Mouse (Mus musculus): Measurements from ENCODE around the gene Fgd1. TPM values are rescaled to one million over a fixed set of nuclear protein-coding genes. Genes with fewer than 3 reads are reported as not detected.

Fgd1 gene
- 6.8 and 7.1 TPM in 2 replicates for polyA plus RNA-seq (2015; fragmentation: Nextera tagmentation; extraction: Ambion mirVana)

DNA sequence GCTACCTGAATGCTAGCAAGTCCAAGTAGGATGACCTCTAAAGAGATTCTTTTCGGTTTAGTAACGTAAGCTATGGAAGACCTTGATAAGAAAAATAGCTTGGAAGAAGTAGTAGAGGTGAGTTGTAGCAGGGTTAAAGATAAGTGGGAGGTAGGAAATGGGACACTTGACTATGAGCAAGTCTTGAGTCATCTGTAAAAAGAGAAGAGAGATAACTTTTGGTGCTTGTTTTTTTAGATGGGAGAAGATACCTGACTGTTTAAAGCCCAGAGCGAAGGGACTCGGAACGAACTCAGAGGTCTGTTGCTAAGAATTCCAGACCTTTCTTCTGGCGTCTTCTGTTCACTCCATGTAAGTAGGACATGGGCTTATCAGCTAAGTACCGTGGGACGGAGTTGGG, at the start of gene Fgd1:
Fgd1 (plus strand) TSS at position 301 of the 400 bp plus-strand sequence.
- Histone ChIP-seq H3K4me3 (replicated peaks) (peak within 1 kb of the TSS; percentile 61), H3K36me3 (no peaks in the 10 kb centered on the region), H3K4me1 (replicated peaks) (0 out of 2 replicates have a peak, but pooled peaks cover 2% of the 10 kb centered on the region), H3K27me3 (replicated peaks) (no peaks in the 10 kb centered on the region), H3K9ac (peak within 1 kb of the TSS; percentile 66), H3K4me2 (replicated peaks) (peak within 1 kb of the TSS; percentile 63), H3K27ac (peak within 1 kb of the TSS; percentile 87), H3K9me3 (no peaks in the 10 kb centered on the region)
- no peak for ATAC-seq
- 91% methylated on average over 8 of the region's 8 CpGs for WGBS

DNA sequence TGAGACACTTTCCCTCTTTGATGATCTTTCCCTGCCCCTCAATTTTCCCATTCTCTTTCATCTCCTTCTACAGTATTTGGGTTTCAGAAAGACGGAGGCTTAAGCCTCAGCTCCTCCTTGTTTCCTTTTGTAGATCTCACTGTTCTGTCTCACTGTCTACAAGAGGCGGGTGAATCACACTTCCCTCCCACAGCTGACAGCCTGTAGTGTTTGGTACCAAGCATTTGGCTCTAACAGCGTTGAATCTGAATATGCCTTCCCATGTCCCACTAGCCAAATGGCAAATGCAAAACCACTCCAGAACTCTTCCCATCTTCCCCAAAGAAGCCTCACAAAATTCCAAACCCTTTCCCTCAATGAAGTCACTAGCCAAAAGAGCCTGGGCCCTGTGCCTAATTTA, 49.2 kb upstream of the Fgd1 start:
- H3K27ac ChIP-seq: no peak overlapping the region
- no peaks in the 10 kb centered on the region for H3K4me1 ChIP-seq (replicated peaks)
- H3K36me3 ChIP-seq: no peaks in the 10 kb centered on the region
- no peaks in the 10 kb centered on the region for H3K27me3 ChIP-seq (replicated peaks)
- no peak overlapping the region for H3K4me3 ChIP-seq (replicated peaks)
- no peak overlapping the region for H3K4me2 ChIP-seq (replicated peaks)
- H3K9me3 ChIP-seq: no peaks in the 10 kb centered on the region
- WGBS: 84% methylated on average over 3 of the region's 3 CpGs
- ATAC-seq: no peak
- no peak overlapping the region for H3K9ac ChIP-seq

DNA sequence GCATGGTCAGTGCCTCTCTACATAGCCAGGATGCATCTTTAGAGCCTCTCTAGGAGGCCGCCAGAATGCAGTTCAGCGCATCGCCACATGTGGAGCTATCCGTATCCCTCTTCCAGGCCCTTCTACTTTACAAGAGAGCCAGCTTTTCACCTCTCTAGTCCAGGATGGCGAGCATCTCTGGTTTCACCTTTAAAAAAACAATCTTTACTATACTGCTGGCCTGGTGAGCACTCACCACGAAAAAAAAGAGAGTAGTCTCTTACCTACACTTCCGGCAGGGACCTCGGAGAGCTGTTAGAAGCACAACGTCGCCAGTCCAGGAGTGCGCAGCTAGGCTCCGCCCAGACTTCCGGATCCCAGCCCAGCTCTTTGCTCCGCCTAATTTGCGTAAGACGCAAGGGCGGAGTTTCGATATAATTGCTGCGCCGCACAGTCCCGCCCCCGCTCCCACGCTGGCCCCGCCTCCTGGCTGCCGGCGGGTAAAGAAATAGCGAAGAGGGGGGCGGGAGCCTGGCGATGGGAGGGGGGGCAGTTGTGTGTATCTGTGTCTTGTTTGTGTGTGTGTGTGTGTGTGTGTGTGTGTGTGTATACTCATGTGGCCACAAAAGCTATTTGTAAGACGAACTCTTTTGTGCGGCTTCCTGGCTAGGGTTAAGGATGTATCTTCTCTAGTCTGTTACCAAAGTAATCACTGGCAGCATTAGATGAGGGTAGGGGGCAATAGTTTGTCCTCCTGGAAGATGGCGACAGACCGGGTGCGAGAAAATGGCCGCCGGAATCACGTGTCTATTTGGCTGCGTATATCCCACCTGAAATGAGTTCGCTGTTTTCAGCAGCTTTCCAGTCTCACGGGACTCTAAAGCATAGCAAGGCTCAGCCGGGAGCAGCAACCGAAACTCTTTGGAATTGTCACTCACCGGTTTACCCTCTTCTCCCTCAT, 28.7 kb upstream of the Fgd1 start, which contains the start of gene Gnl3l:
Gnl3l (minus strand) TSS at position 385 of the 940 bp plus-strand sequence.
- Histone ChIP-seq H3K9ac (peak within 1 kb of the TSS; percentile 31; the same call in 1 of the 2 replicates), H3K4me1 (replicated peaks) (no peaks in the 10 kb centered on the region), H3K9me3 (no peaks in the 10 kb centered on the region), H3K27ac (peak within 1 kb of the TSS; percentile 40), H3K4me3 (replicated peaks) (peak within 1 kb of the TSS; percentile 35), H3K36me3 (no peaks in the 10 kb centered on the region), H3K27me3 (replicated peaks) (no peaks in the 10 kb centered on the region), H3K4me2 (replicated peaks) (peak within 1 kb of the TSS; percentile 53)
- 17% methylated on average over 42 of the region's 43 CpGs for WGBS
- ATAC-seq: peak; percentile 98

DNA sequence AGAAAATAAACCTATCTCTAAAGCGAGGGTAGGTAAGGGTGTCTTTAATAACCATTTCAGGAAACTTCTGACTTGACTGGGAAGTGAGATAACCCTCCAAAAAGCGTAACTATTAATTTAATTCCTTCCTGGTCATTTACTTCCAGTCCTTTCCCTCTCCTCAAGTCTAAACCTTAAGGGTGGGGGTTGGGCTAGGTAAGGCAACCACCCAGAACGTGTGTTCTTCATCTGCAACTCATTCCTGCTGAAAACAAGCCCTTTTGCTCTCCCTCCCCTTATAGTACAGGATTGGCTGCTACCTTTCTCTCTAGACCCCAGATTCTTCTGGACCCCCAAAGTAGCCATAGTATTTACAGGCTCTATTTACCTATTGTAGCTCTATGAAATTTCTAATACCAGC, 28.1 kb upstream of the Fgd1 start:
- Histone ChIP-seq H3K4me2 (replicated peaks) (peak overlapping the region; percentile 52), H3K4me1 (replicated peaks) (no peaks in the 10 kb centered on the region), H3K4me3 (replicated peaks) (peak overlapping the region; percentile 35), H3K27ac (peak overlapping the region; percentile 40; the same call in 1 of the 2 replicates), H3K27me3 (replicated peaks) (no peaks in the 10 kb centered on the region), H3K9me3 (no peaks in the 10 kb centered on the region), H3K36me3 (no peaks in the 10 kb centered on the region), H3K9ac (peak overlapping the region; percentile 13; the same call in 1 of the 2 replicates)
- ATAC-seq: no peak
- 17% methylated on average over 3 of the region's 3 CpGs for WGBS

DNA sequence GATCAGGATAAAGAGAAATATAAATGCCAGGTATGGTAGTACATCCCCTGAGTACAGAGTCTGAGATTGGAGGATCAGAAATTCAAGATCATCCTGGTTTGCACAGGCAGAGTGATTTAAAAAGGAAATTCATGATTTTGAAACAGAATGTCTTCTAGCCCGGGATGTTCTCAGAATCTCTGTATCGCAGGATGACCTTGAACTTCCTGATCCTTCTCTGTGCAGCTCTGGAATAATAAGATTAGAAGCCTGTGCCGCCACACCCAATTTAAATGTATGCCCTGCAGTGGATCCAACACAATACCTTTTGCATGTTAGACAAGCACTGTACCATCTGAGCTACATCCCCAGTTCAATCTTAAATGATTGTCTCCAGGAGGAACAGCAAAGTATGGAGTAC, 27.2 kb upstream of the Fgd1 start:
- WGBS: 82% methylated on average over 3 of the region's 3 CpGs
- ATAC-seq: no peak
- Histone ChIP-seq H3K4me3 (replicated peaks) (no peak overlapping the region), H3K4me2 (replicated peaks) (no peak overlapping the region), H3K27ac (no peak overlapping the region), H3K27me3 (replicated peaks) (no peaks in the 10 kb centered on the region), H3K4me1 (replicated peaks) (no peaks in the 10 kb centered on the region), H3K36me3 (no peaks in the 10 kb centered on the region), H3K9ac (no peak overlapping the region), H3K9me3 (no peaks in the 10 kb centered on the region)

DNA sequence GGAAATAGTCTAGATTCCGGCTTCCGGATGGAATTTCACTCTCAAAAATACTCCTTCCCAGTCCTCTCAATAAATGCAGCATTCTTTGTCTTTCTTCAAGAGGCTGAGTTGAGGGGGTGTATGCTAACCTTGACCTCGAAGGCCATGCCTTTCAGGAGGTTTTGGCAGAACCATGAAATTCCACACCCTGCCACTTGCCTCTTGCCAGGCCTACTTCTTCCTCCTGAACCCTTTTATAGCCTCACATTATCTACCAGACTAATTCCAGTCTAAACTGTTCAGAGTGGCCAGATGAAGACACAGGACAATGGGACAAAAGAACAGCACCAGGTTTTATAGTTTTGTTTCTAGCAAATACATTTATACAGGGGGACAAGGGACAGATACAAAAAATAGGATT, 14.6 kb upstream of the Fgd1 start:
- Histone ChIP-seq H3K4me1 (replicated peaks) (no peaks in the 10 kb centered on the region), H3K4me3 (replicated peaks) (no peak overlapping the region), H3K9ac (no peak overlapping the region), H3K27me3 (replicated peaks) (no peaks in the 10 kb centered on the region), H3K4me2 (replicated peaks) (no peak overlapping the region), H3K9me3 (no peaks in the 10 kb centered on the region), H3K27ac (no peak overlapping the region), H3K36me3 (no peaks in the 10 kb centered on the region)
- WGBS: 55% methylated on average over 3 of the region's 3 CpGs
- no peak for ATAC-seq

DNA sequence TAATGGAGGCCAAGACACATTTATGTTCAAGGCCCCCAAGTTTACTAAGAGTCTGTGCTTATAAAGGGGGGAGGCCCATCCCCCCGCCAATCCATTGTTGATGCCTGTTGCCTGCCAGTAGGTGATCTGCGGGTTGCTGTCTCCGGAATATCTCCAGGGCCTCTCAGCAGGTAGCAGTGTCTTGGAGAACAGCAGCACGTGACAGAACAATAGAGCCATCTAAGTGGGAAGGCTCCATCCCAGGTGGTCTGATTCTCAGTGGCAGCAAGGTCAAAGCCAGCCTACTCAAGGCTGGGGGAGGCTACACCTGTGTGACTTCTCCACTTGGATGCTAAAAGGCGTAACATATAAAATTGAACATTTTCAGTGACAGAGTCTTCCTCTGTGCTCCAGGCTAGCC, 4.7 kb upstream of the Fgd1 start:
- WGBS: 61% methylated on average over 5 of the region's 5 CpGs
- no peaks in the 10 kb centered on the region for H3K4me1 ChIP-seq (replicated peaks)
- ATAC-seq: no peak
- H3K9ac ChIP-seq: no peak overlapping the region
- no peak overlapping the region for H3K27ac ChIP-seq
- H3K9me3 ChIP-seq: no peaks in the 10 kb centered on the region
- H3K27me3 ChIP-seq (replicated peaks): no peaks in the 10 kb centered on the region
- no peak overlapping the region for H3K4me2 ChIP-seq (replicated peaks)
- no peaks in the 10 kb centered on the region for H3K36me3 ChIP-seq
- no peak overlapping the region for H3K4me3 ChIP-seq (replicated peaks)

DNA sequence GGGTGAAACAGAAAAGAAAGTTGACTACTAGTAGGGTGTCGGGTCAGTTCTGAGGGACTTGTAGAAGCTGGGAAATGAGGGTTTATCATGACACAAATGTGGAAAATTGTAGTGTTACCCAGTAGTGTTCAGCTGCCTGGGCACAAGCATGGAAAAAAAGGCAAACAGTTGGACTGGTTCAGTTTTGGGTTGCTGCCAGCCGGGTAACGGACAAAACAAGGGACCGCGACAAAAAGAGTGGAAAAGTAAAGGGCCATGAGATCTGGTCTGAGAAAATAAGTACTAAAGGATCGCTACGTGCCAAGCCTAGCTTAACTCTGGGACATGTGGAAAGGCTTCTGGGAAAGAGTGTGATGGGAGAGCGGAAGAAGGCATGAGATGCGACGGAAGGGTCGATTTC, 371 bp downstream of the Fgd1 start:
- Histone ChIP-seq H3K9ac (no peak overlapping the region; the same call in 1 of the 2 replicates), H3K4me2 (replicated peaks) (peak overlapping the region; percentile 63), H3K4me3 (replicated peaks) (peak overlapping the region; percentile 61), H3K36me3 (no peaks in the 10 kb centered on the region), H3K9me3 (no peaks in the 10 kb centered on the region), H3K27ac (peak overlapping the region; percentile 87), H3K4me1 (replicated peaks) (0 out of 2 replicates have a peak, but pooled peaks cover 2% of the 10 kb centered on the region), H3K27me3 (replicated peaks) (no peaks in the 10 kb centered on the region)
- 41% methylated on average over 11 of the region's 11 CpGs for WGBS
- ATAC-seq: no peak

DNA sequence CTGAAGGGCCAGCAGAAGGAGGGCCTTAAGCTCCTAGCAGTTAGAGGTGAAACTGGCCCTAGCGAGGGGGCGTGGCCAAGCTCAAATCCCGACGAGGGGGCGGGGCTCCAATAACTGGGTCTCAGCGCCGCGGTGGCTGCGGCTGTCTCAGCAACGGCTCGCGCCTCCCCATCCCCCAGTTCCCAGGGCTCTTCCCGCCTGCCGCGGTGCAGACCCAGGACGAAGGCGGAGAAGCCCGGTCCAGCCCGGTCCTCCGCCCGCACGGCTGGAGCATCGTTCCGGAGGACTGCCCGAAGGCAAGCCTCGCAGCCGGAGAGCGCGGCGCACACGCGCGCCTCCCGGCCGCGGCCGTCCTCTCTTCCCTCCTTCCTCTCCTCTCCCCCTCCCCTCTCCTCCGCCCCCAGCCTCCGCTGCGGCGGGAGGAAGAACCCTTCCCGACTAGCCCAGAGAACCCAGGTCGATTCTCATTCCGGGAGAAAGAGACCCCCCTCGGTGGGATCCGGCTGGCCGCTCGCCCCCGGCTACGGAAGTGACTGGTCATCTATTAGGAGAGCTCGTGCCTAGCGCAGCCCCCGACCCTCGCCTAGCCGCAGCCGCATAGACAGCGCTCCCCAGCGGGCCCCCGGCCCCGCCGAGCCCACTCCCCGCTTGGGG, 954 bp downstream of the Fgd1 start:
- H3K9ac ChIP-seq: peak overlapping the region; percentile 66
- WGBS: 21% methylated on average over 34 of the region's 62 CpGs
- no peaks in the 10 kb centered on the region for H3K36me3 ChIP-seq
- H3K4me3 ChIP-seq (replicated peaks): peak overlapping the region; percentile 61
- H3K9me3 ChIP-seq: no peaks in the 10 kb centered on the region
- no peaks in the 10 kb centered on the region for H3K27me3 ChIP-seq (replicated peaks)
- peak overlapping the region; percentile 63 for H3K4me2 ChIP-seq (replicated peaks)
- 0 out of 2 replicates have a peak, but pooled peaks cover 2% of the 10 kb centered on the region for H3K4me1 ChIP-seq (replicated peaks)
- peak; percentile 91 for ATAC-seq
- H3K27ac ChIP-seq: peak overlapping the region; percentile 87

DNA sequence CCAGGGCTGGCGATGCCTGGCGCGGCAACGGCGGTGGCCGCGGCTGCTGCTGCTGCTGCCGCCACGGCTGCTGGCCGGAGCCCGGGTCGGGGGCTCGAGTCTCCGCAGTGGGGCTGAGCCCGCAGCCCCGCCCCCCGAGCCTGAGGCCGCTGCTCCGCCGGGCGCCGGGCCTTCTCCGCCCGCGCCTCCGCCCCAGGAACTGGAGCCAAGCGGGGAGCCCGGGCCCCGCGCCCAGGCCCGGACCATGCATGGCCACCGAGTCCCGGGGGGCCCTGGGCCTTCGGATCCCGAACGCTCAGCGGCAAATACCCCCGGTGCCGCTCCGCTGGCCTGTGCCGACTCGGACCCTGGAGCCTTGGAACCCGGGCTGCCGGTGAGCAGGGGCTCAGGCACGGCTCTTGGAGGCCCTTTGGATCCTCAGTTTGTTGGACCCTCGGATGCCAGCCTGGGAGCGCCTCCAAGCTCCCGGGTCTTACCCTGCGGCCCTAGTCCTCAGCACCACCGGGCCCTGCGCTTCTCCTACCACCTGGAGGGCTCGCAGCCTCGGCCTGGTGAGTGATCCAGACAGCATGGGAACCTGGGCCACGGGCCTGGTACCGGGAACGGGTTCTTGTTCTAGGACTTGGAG, 1.6 kb downstream of the Fgd1 start:
- peak; percentile 70 for ATAC-seq
- peak overlapping the region; percentile 61 for H3K4me3 ChIP-seq (replicated peaks)
- peak overlapping the region; percentile 66 for H3K9ac ChIP-seq
- no peaks in the 10 kb centered on the region for H3K9me3 ChIP-seq
- H3K36me3 ChIP-seq: no peaks in the 10 kb centered on the region
- peak overlapping the region; percentile 63 for H3K4me2 ChIP-seq (replicated peaks)
- peak overlapping the region; percentile 87 for H3K27ac ChIP-seq
- 0 out of 2 replicates have a peak, but pooled peaks cover 2% of the 10 kb centered on the region for H3K4me1 ChIP-seq (replicated peaks)
- no peaks in the 10 kb centered on the region for H3K27me3 ChIP-seq (replicated peaks)
- 18% methylated on average over 56 of the region's 56 CpGs for WGBS

DNA sequence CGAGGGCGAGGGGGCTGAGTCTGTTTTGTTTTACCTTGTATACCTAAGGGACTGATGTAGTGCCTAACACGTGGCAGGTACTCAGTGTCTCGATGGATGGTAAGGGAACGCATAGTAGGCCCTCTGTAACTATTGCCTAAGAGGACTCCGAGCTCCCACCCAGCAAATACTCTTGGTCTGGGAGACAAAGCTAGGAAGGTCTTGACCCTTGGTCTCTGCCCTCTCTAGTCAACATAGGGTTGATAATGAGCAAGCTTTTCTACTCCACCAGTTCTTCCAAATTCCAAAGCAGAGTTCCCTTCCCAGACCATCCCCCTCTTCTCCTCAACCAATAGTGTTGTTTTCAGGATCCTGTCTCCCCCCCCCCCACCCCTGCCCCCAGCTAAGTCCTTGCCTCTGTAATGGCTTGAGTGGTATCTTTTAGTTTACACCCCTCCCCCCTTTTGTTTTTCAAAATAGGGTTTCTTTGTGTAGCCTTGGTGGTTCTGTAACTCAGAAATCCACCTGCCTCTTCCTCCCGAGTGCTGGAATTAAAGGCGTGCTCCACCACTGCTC, 3.8 kb downstream of the Fgd1 start:
- no peak overlapping the region for H3K4me3 ChIP-seq (replicated peaks)

More for the DNA sequence above, 3.8 kb downstream of the Fgd1 start:
- H3K36me3 ChIP-seq: no peaks in the 10 kb centered on the region
- 50% methylated on average over 8 of the region's 8 CpGs for WGBS
- no peak for ATAC-seq
- no peak overlapping the region for H3K27ac ChIP-seq
- H3K9ac ChIP-seq: no peak overlapping the region
- peaks cover 5% of the 10 kb centered on the region; the same call in 1 of the 2 replicates for H3K4me1 ChIP-seq (replicated peaks)
- H3K4me2 ChIP-seq (replicated peaks): 0 out of 2 replicates have a peak overlapping the region, but pooled peaks have one; percentile 63
- H3K9me3 ChIP-seq: no peaks in the 10 kb centered on the region
- no peaks in the 10 kb centered on the region for H3K27me3 ChIP-seq (replicated peaks)
